ENCODE assay signal across 30 mouse cellular contexts in the genomic region with DNA sequence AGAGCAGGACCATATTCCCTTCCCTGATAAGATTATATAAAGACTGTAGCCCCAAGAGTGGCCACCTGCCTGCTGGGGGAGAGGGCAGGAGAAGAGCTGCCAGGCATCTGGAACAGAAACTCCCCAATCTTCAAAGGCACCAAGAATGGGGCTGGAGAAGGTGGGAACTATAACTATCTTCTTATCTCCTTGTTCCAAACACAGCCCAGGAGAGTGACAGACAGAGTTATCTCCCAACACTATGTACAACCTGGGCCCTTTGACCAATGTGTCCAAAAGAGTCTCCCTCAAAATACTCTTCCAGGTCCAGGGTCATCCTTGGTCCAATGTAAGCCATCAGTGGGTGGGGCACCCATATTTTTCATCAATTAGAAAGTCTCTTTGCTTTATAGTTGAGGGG.
DNase-seq lines count a peak whose midpoint lies in the region; ATAC-seq and TF ChIP-seq lines count a peak whose summit lies in the region.
"Had no signal": no experiment of that assay in that cellular context is flagged by ENCODE, and none has a peak within 500 bp of the region (broad histone marks: within the 10 kb centered on the region; RNA-seq: fewer than 3 reads in every experiment).

No protein-coding gene starts in this region.

- no peak overlapping the region for H3K27ac ChIP-seq in MEL (ENCODE audit: control insufficient read depth, low read depth, low read length)
- H3K27ac ChIP-seq in liver, embryonic 13.5 days, result no peak overlapping the region
- no peak overlapping the region for H3K27ac ChIP-seq in liver, embryonic 16.5 days (ENCODE audit: low read length)
- no peak overlapping the region for H3K27ac ChIP-seq in kidney, embryonic 16.5 days (ENCODE audit: low read length)
- H3K27ac ChIP-seq: embryonic facial prominence, embryonic 10.5 days; embryonic facial prominence, embryonic 13.5 days; forebrain, embryonic 12.5 days; forebrain, embryonic 15.5 days; heart, embryonic 15.5 days; hindbrain, embryonic 10.5 days; hindbrain, embryonic 13.5 days; hindbrain, postnatal 0 days had no signal

- H3K4me3 ChIP-seq in G1E (ENCODE audit: low read depth, low read length) (no peak overlapping the region), MEL (ENCODE audit: control insufficient read depth in 1 of 2, insufficient read depth in 1 of 2, low read depth in 2 of 2, low read length in 2 of 2) (no peak overlapping the region)
- no peak overlapping the region for H3K4me3 ChIP-seq in liver, embryonic 13.5 days (replicated peaks)
- no peak overlapping the region for H3K4me3 ChIP-seq in liver, embryonic 16.5 days (ENCODE audit: low read depth, low read length)
- no peak overlapping the region for H3K4me3 ChIP-seq in kidney, embryonic 16.5 days (ENCODE audit: low read length)
- H3K4me3 ChIP-seq: embryonic facial prominence, embryonic 10.5 days; embryonic facial prominence, embryonic 13.5 days; erythroblast, embryonic 14.5 days; forebrain, embryonic 12.5 days; forebrain, embryonic 15.5 days; heart, embryonic 12.5 days; heart, embryonic 15.5 days; hindbrain, embryonic 10.5 days; hindbrain, embryonic 13.5 days had no signal

- H3K9me3 ChIP-seq in G1E (replicated peaks) (no peaks in the 10 kb centered on the region), MEL (replicated peaks; ENCODE audit: insufficient read depth, low read length) (no peaks in the 10 kb centered on the region)
- H3K9me3 ChIP-seq in liver, embryonic 13.5 days (replicated peaks), result no peaks in the 10 kb centered on the region
- no peaks in the 10 kb centered on the region for H3K9me3 ChIP-seq in liver, embryonic 16.5 days (replicated peaks; ENCODE audit: control insufficient read depth, low read length)
- H3K9me3 ChIP-seq in kidney, embryonic 16.5 days (ENCODE audit: low read length), result no peaks in the 10 kb centered on the region
- H3K9me3 ChIP-seq: embryonic facial prominence, embryonic 10.5 days; embryonic facial prominence, embryonic 13.5 days; forebrain, embryonic 12.5 days; forebrain, embryonic 15.5 days; heart, embryonic 12.5 days; heart, embryonic 15.5 days; hindbrain, embryonic 10.5 days; hindbrain, embryonic 13.5 days had no signal

- peaks cover 33% of the 10 kb centered on the region for H3K4me1 ChIP-seq in G1E (ENCODE audit: insufficient read depth, low read depth, low read length)
- H3K4me1 ChIP-seq in MEL (ENCODE audit: control insufficient read depth in 1 of 2, insufficient read depth in 2 of 2, low read length in 2 of 2), result peaks cover 3 to 17% of the 10 kb centered on the region in 2 experiments
- peaks cover 24% of the 10 kb centered on the region for H3K4me1 ChIP-seq in liver, embryonic 13.5 days (replicated peaks)
- no peaks in the 10 kb centered on the region; the same call in 1 of the 2 replicates for H3K4me1 ChIP-seq in liver, embryonic 16.5 days (ENCODE audit: control insufficient read depth, low read depth, low read length)
- no peaks in the 10 kb centered on the region for H3K4me1 ChIP-seq in kidney, embryonic 16.5 days (ENCODE audit: insufficient read depth, low read length)
- H3K4me1 ChIP-seq: embryonic facial prominence, embryonic 10.5 days; embryonic facial prominence, embryonic 13.5 days; forebrain, embryonic 15.5 days; heart, embryonic 12.5 days; heart, embryonic 15.5 days; hindbrain, embryonic 10.5 days; hindbrain, embryonic 13.5 days had no signal

- no peak for TF ChIP-seq CTCF in G1E (IDR thresholded peaks at IDR 0.05; ENCODE audit: low read depth, low read length)
- no peak for TF ChIP-seq CTCF in MEL (IDR thresholded peaks at IDR 0.05 in 2 of 3, conservative IDR thresholded peaks at IDR 0.05 in 1 of 3; ENCODE audit: control insufficient read depth in 1 of 3, insufficient read depth in 1 of 3, low read depth in 2 of 3, low read length in 3 of 3, poor library complexity in 1 of 3, severe bottlenecking in 1 of 3)

- peak; percentile 42 for ATAC-seq in G1E (ENCODE audit: extremely low read depth, insufficient number of reproducible peaks, low FRiP score, poor library complexity, severe bottlenecking)
- peak; percentile 82 for ATAC-seq in liver, embryonic 13.5 days (ENCODE audit: low read depth)
- ATAC-seq in liver, embryonic 16.5 days (ENCODE audit: low read depth), result peak; percentile 53
- no peak for ATAC-seq in kidney, embryonic 16.5 days (ENCODE audit: low FRiP score, low TSS enrichment)
- ATAC-seq: CD4-positive, CD25-positive, alpha-beta regulatory T cell, adult 4 months; forebrain, embryonic 15.5 days; hindbrain, postnatal 0 days; Patski had no signal

- no peaks in the 10 kb centered on the region for H3K27me3 ChIP-seq in G1E (ENCODE audit: insufficient read depth, low read length)
- no peaks in the 10 kb centered on the region for H3K27me3 ChIP-seq in MEL (ENCODE audit: control insufficient read depth in 1 of 2, insufficient read depth in 2 of 2, low read length in 2 of 2)
- H3K27me3 ChIP-seq in liver, embryonic 13.5 days, result no peaks in the 10 kb centered on the region
- H3K27me3 ChIP-seq in liver, embryonic 16.5 days (ENCODE audit: control insufficient read depth, insufficient read depth, low read depth, low read length), result no peaks in the 10 kb centered on the region
- H3K27me3 ChIP-seq in kidney, embryonic 16.5 days (ENCODE audit: insufficient read depth, low read length), result peaks cover 2% of the 10 kb centered on the region; the same call in 1 of the 2 replicates
- H3K27me3 ChIP-seq: embryonic facial prominence, embryonic 13.5 days; forebrain, embryonic 12.5 days; forebrain, embryonic 15.5 days; heart, embryonic 15.5 days; hindbrain, embryonic 13.5 days; Patski had no signal

- TF ChIP-seq RAD21 in MEL (IDR thresholded peaks at IDR 0.05; ENCODE audit: low read depth, low read length), result no peak

- peak in 1 of 2 experiments; percentile 29; a peak in 1 of 4 replicates for TF ChIP-seq EP300 in MEL (IDR thresholded peaks at IDR 0.05; ENCODE audit: low read depth in 1 of 2, low read length in 2 of 2)

- no peak overlapping the region for H3K4me2 ChIP-seq in liver, embryonic 13.5 days
- no peak overlapping the region for H3K4me2 ChIP-seq in liver, embryonic 16.5 days (ENCODE audit: low read depth, low read length)
- no peak overlapping the region for H3K4me2 ChIP-seq in kidney, embryonic 16.5 days (replicated peaks; ENCODE audit: low read depth, low read length)
- H3K4me2 ChIP-seq: embryonic facial prominence, embryonic 13.5 days; forebrain, embryonic 12.5 days; forebrain, embryonic 15.5 days; heart, embryonic 12.5 days; heart, embryonic 15.5 days; hindbrain, embryonic 13.5 days had no signal

- H3K9ac ChIP-seq in MEL (ENCODE audit: control insufficient read depth, low read depth, low read length, poor library complexity, severe bottlenecking), result no peak overlapping the region
- H3K9ac ChIP-seq in liver, embryonic 13.5 days, result no peak overlapping the region
- H3K9ac ChIP-seq in liver, embryonic 16.5 days (ENCODE audit: low read depth, low read length), result no peak overlapping the region
- no peak overlapping the region for H3K9ac ChIP-seq in kidney, embryonic 16.5 days (replicated peaks; ENCODE audit: low read length)
- H3K9ac ChIP-seq: embryonic facial prominence, embryonic 13.5 days; forebrain, embryonic 12.5 days; forebrain, embryonic 15.5 days; heart, embryonic 12.5 days; heart, embryonic 15.5 days; hindbrain, embryonic 13.5 days had no signal

- no peaks in the 10 kb centered on the region for H3K79me2 ChIP-seq in MEL (ENCODE audit: control insufficient read depth, insufficient read depth, low read length, poor library complexity)

- H3K36me3 ChIP-seq in G1E (replicated peaks), result peaks cover 50% of the 10 kb centered on the region
- H3K36me3 ChIP-seq in MEL (ENCODE audit: control insufficient read depth in 1 of 2, insufficient read depth in 2 of 2, low read length in 2 of 2), result peaks cover 0 to 21% of the 10 kb centered on the region in 2 experiments; a peak in 2 of 4 replicates
- H3K36me3 ChIP-seq in liver, embryonic 13.5 days, result 0 out of 2 replicates have a peak, but pooled peaks cover 2% of the 10 kb centered on the region
- no peaks in the 10 kb centered on the region for H3K36me3 ChIP-seq in liver, embryonic 16.5 days (ENCODE audit: control insufficient read depth, insufficient read depth)
- 0 out of 2 replicates have a peak, but pooled peaks cover 4% of the 10 kb centered on the region for H3K36me3 ChIP-seq in kidney, embryonic 16.5 days (ENCODE audit: insufficient read depth, low read length)
- H3K36me3 ChIP-seq: embryonic facial prominence, embryonic 10.5 days; embryonic facial prominence, embryonic 13.5 days; forebrain, embryonic 12.5 days; forebrain, embryonic 15.5 days; heart, embryonic 15.5 days; hindbrain, embryonic 10.5 days; hindbrain, embryonic 13.5 days had no signal

- no peak for DNase-seq in G1E (ENCODE audit: low spot score)
- peak; percentile 13 for DNase-seq in MEL (ENCODE audit: low read depth, low spot score)
- DNase-seq in liver, embryonic 13.5 days, result peak; percentile 49
- no peak for DNase-seq in layer of hippocampus, adult 18-20 months (ENCODE audit: low spot score in 2 of 2)
- no peak for DNase-seq in layer of hippocampus, postnatal 36 days
- DNase-seq: adrenal gland, postnatal 10 days; adrenal gland, postnatal 36 days; cerebellum, adult 11-12 months; cerebellum, adult 8-10 months; cerebellum, postnatal 10 days; cerebellum, postnatal 36 days; embryo, embryonic 11 days; gastrocnemius, postnatal 25 days; heart, adult 18-20 months; heart, postnatal 10 days; heart, postnatal 36 days had no signal

- TF ChIP-seq POLR2A in MEL (IDR thresholded peaks at IDR 0.05; ENCODE audit: control insufficient read depth in 1 of 2, insufficient read depth in 1 of 2, low read depth in 1 of 2, low read length in 2 of 2, poor library complexity in 1 of 2), result no peak

TF ChIP-seq in MEL, 35 proteins besides CTCF, POLR2A, EP300 and RAD21:
- TF ChIP-seq GATA1 (IDR thresholded peaks at IDR 0.05; ENCODE audit: low read depth, low read length) (0 out of 2 replicates have a peak, but pooled peaks have one; percentile 25), POLR2AphosphoS2 (IDR thresholded peaks at IDR 0.05; ENCODE audit: low read length) (no peak), TAL1 (IDR thresholded peaks at IDR 0.05; ENCODE audit: low read length) (peak; percentile 29; the same call in 1 of the 2 replicates), CHD1 (IDR thresholded peaks at IDR 0.05; ENCODE audit: low read depth, low read length) (no peak), TCF12 (IDR thresholded peaks at IDR 0.05; ENCODE audit: low read depth, low read length) (peak; percentile 70), KAT2A (conservative IDR thresholded peaks at IDR 0.05; ENCODE audit: low read depth, low read length) (no peak), ZMIZ1 (IDR thresholded peaks at IDR 0.05; ENCODE audit: low read depth, low read length) (no peak)

Comparison
In these comparisons a context has a peak if more than half of its experiments do, and no peak if none do; other contexts are left out.
1. DNase-seq: peak in MEL (single experiment) and liver, embryonic 13.5 days (single experiment); none in G1E (single experiment), layer of hippocampus, adult 18-20 months (0 of 2) and layer of hippocampus, postnatal 36 days (0 of 2).